Mouse (Mus musculus) frontal cortex, postnatal 36 days (tissue): Measurements from ENCODE around the gene Sprr1a.
A peak's percentile ranks its signal among the peaks of the same experiment; 100 is the strongest.
"Not testable (repeated sequence)": the region's sequence is repeated elsewhere in the genome, so short reads cannot be mapped to it uniquely, and the experiment has no call there.

Experiments used
- DNase-seq, 2 experiments: peaks; one replicate each; pipeline ENCODE4 v3.0.0; 2022; ENCODE audit warnings: low spot score in 2 of 2

Sprr1a gene

GRCm38 (mm10) chr3:92485863-92486262 is at the start of gene Sprr1a:
Gene Sprr1a, minus strand, starts transcription at chr3:92485895.
- no peak for DNase-seq

GRCm38 (mm10) chr3:92534411-92534810 is 48.7 kb upstream of the Sprr1a start, which contains the start of gene 2310046K23Rik:
Gene 2310046K23Rik, minus strand, starts transcription at chr3:92534511.
- no peak for DNase-seq

- DNase-seq = peak in 1 of 2 experiments; percentile 33
Measured at GRCm38 (mm10) chr3:92512325-92512724, 26.6 kb upstream of the Sprr1a start.

- peak; percentile 13 to 21 for DNase-seq
Measured at GRCm38 (mm10) chr3:92510786-92511185, 25.1 kb upstream of the Sprr1a start.

- no peak for DNase-seq
Measured at GRCm38 (mm10) chr3:92508185-92508584, 22.5 kb upstream of the Sprr1a start.

GRCm38 (mm10) chr3:92503528-92503927 is 17.8 kb upstream of the Sprr1a start:
- no peak for DNase-seq

GRCm38 (mm10) chr3:92500393-92500792 is 14.7 kb upstream of the Sprr1a start, which contains the start of gene Sprr4:
Gene Sprr4, minus strand, starts transcription at chr3:92500493.
- no peak for DNase-seq

GRCm38 (mm10) chr3:92490262-92490661 is 4.6 kb upstream of the Sprr1a start:
- not testable (repeated sequence) for DNase-seq

- DNase-seq = no peak
Measured at GRCm38 (mm10) chr3:92486307-92486706, 612 bp upstream of the Sprr1a start.

GRCm38 (mm10) chr3:92481249-92481648 is 4.4 kb downstream of the Sprr1a start:
- DNase-seq = not testable (repeated sequence)

GRCm38 (mm10) chr3:92470111-92470510 is 15.6 kb downstream of the Sprr1a start:
- no peak for DNase-seq

- DNase-seq = no peak
Measured at GRCm38 (mm10) chr3:92467424-92467823, 18.3 kb downstream of the Sprr1a start.

- DNase-seq = no peak
Measured at GRCm38 (mm10) chr3:92466576-92466975, 19.1 kb downstream of the Sprr1a start.

GRCm38 (mm10) chr3:92458620-92459019 is 27.1 kb downstream of the Sprr1a start, which contains the start of gene Sprr3:
Gene Sprr3, minus strand, starts transcription at chr3:92458720.
- DNase-seq = no peak

- no peak for DNase-seq
Measured at GRCm38 (mm10) chr3:92455151-92455550, 30.5 kb downstream of the Sprr1a start.

- no peak for DNase-seq
Measured at GRCm38 (mm10) chr3:92440177-92440576, 45.5 kb downstream of the Sprr1a start.

- no peak for DNase-seq
Measured at GRCm38 (mm10) chr3:92438689-92439088, 47.0 kb downstream of the Sprr1a start, which contains the start of gene Sprr1b. Gene Sprr1b, minus strand, starts transcription at chr3:92438789.
